Mouse (Mus musculus): ENCODE results near the gene Rplp2. TPM values are rescaled to one million over a fixed set of nuclear protein-coding genes. Genes with fewer than 3 reads are reported as not detected.

The Rplp2 gene
- polyA plus RNA-seq, 1 experiment from 2014 or later, result 845 TPM

- Histone ChIP-seq H3K36me3 (ENCODE audit: control insufficient read depth, insufficient read depth, low read length) (peaks cover 48% of the 10 kb centered on the region), H3K27me3 (replicated peaks; ENCODE audit: control insufficient read depth, insufficient read depth, low read length) (no peaks in the 10 kb centered on the region), H3K27ac (ENCODE audit: low read depth, low read length) (peak overlapping the region; percentile 55; the same call in 1 of the 2 replicates), H3K9me3 (replicated peaks; ENCODE audit: control insufficient read depth, low read length) (no peaks in the 10 kb centered on the region), H3K4me1 (ENCODE audit: control insufficient read depth, insufficient read depth, low read length) (peaks cover 8% of the 10 kb centered on the region), H3K4me2 (ENCODE audit: low read length) (peak overlapping the region; percentile 85), H3K9ac (ENCODE audit: low read length) (peak overlapping the region; percentile 79), H3K4me3 (ENCODE audit: low read depth, low read length) (peak overlapping the region; percentile 48)
- DNase-seq (ENCODE audit: low spot score), result no peak
- WGBS, result 61% methylated on average over 5 of the region's 5 CpGs
- ATAC-seq, result no peak
Measured at GRCm38 (mm10) chr7:141428701-141429100, 18.5 kb upstream of the Rplp2 start.

DNA sequence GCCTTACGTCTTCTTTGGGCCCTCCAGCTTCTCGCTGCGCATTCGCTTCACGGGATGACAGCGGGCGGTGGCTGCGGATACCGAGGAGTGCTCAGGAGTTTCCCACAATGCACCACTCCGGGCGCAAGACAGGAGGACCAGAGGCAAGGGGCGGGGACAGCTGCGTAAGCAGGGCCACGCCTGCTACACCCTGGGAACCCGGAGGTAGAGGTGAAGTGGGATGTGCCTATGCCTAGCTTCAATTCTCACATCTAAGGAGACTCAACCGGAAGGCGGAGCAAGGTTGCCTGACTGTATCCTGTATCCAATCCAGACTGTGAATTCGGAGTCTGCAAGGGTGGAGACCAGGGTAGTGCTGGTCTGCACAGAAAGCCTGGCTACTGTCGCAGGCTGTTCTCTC is 17.9 kb upstream of the Rplp2 start, which contains the start of gene Cend1:
Cend1 (minus strand) TSS at position 182 of the 400 bp plus-strand sequence.
- peak; percentile 91 for DNase-seq (ENCODE audit: low spot score)
- peaks cover 13% of the 10 kb centered on the region for H3K4me1 ChIP-seq (ENCODE audit: control insufficient read depth, insufficient read depth, low read length)
- peak within 1 kb of the TSS; percentile 85 for H3K4me2 ChIP-seq (ENCODE audit: low read length)
- H3K4me3 ChIP-seq (ENCODE audit: low read depth, low read length), result peak within 1 kb of the TSS; percentile 48
- peak within 1 kb of the TSS; percentile 79 for H3K9ac ChIP-seq (ENCODE audit: low read length)
- WGBS, result 1% methylated on average over 19 of the region's 19 CpGs
- H3K9me3 ChIP-seq (replicated peaks; ENCODE audit: control insufficient read depth, low read length), result no peaks in the 10 kb centered on the region
- no peaks in the 10 kb centered on the region for H3K27me3 ChIP-seq (replicated peaks; ENCODE audit: control insufficient read depth, insufficient read depth, low read length)
- H3K36me3 ChIP-seq (ENCODE audit: control insufficient read depth, insufficient read depth, low read length), result peaks cover 48% of the 10 kb centered on the region
- ATAC-seq, result peak; percentile 87
- H3K27ac ChIP-seq (ENCODE audit: low read depth, low read length), result peak within 1 kb of the TSS; percentile 55; the same call in 1 of the 2 replicates

DNA sequence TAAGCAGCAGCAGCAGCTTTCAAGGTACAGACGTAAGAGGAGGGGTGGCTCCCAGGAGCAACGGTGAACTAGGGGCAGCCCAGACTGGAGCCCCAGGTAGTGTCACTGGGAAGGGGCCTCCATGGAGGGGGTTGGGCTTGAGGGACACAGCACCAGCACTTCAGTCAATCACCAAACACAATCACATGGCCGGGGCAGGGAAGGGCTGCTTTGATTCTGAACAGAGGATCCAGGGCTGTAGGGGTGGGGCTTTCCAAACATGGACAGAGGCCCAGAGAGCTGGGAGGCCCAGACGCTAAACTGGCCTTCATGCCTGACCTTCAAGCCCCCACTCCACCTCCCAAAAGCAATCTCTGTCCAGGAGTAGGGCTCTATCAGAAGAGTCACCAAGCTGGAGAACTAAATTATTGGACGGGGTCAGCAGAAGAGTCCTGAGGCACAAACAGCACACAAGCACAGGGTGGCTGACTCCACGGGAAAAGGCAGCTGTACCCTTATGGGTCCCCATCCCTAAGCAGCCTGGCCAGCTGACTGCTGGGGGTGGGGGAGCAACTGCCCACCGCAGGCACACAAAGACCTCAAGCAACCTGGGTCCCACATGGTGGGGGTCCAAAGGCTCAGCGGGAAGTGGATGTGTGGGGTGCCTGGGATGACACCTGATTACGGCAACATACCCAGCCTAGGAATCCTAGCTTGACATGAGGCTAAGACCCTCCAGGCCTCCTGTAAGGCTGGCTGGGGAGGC is 17.2 kb upstream of the Rplp2 start:
- no peak for ATAC-seq
- WGBS, result 63% methylated on average over 9 of the region's 9 CpGs
- Histone ChIP-seq H3K27me3 (replicated peaks; ENCODE audit: control insufficient read depth, insufficient read depth, low read length) (no peaks in the 10 kb centered on the region), H3K36me3 (ENCODE audit: control insufficient read depth, insufficient read depth, low read length) (peaks cover 48% of the 10 kb centered on the region), H3K9ac (ENCODE audit: low read length) (no peak overlapping the region), H3K27ac (ENCODE audit: low read depth, low read length) (no peak overlapping the region), H3K4me2 (ENCODE audit: low read length) (peak overlapping the region; percentile 85), H3K9me3 (replicated peaks; ENCODE audit: control insufficient read depth, low read length) (no peaks in the 10 kb centered on the region), H3K4me1 (ENCODE audit: control insufficient read depth, insufficient read depth, low read length) (peaks cover 13% of the 10 kb centered on the region), H3K4me3 (ENCODE audit: low read depth, low read length) (peak overlapping the region; percentile 48; the same call in 1 of the 2 replicates)
- no peak for DNase-seq (ENCODE audit: low spot score)

- no peak for ATAC-seq
- 95% methylated on average over 9 of the region's 9 CpGs for WGBS
- no peak overlapping the region for H3K9ac ChIP-seq (ENCODE audit: low read length)
- no peak overlapping the region for H3K27ac ChIP-seq (ENCODE audit: low read depth, low read length)
- H3K36me3 ChIP-seq (ENCODE audit: control insufficient read depth, insufficient read depth, low read length), result peaks cover 48% of the 10 kb centered on the region
- H3K27me3 ChIP-seq (replicated peaks; ENCODE audit: control insufficient read depth, insufficient read depth, low read length), result no peaks in the 10 kb centered on the region
- H3K4me2 ChIP-seq (ENCODE audit: low read length), result no peak overlapping the region
- no peak for DNase-seq (ENCODE audit: low spot score)
- H3K4me3 ChIP-seq (ENCODE audit: low read depth, low read length), result no peak overlapping the region
- H3K4me1 ChIP-seq (ENCODE audit: control insufficient read depth, insufficient read depth, low read length), result peaks cover 17% of the 10 kb centered on the region
- H3K9me3 ChIP-seq (replicated peaks; ENCODE audit: control insufficient read depth, low read length), result no peaks in the 10 kb centered on the region
Measured at GRCm38 (mm10) chr7:141430585-141431240, 16.5 kb upstream of the Rplp2 start.

GRCm38 (mm10) chr7:141431434-141432185 is 15.6 kb upstream of the Rplp2 start:
- WGBS, result 93% methylated on average over 17 of the region's 19 CpGs
- DNase-seq (ENCODE audit: low spot score) (no peak), ATAC-seq (no peak)
- peaks cover 24% of the 10 kb centered on the region for H3K4me1 ChIP-seq (ENCODE audit: control insufficient read depth, insufficient read depth, low read length)
- H3K27me3 ChIP-seq (replicated peaks; ENCODE audit: control insufficient read depth, insufficient read depth, low read length), result no peaks in the 10 kb centered on the region
- H3K9ac ChIP-seq (ENCODE audit: low read length), result no peak overlapping the region
- H3K9me3 ChIP-seq (replicated peaks; ENCODE audit: control insufficient read depth, low read length), result no peaks in the 10 kb centered on the region
- H3K36me3 ChIP-seq (ENCODE audit: control insufficient read depth, insufficient read depth, low read length), result peaks cover 45% of the 10 kb centered on the region
- H3K4me3 ChIP-seq (ENCODE audit: low read depth, low read length), result no peak overlapping the region
- H3K27ac ChIP-seq (ENCODE audit: low read depth, low read length), result no peak overlapping the region
- no peak overlapping the region for H3K4me2 ChIP-seq (ENCODE audit: low read length)

- Histone ChIP-seq H3K9me3 (replicated peaks; ENCODE audit: control insufficient read depth, low read length) (no peaks in the 10 kb centered on the region), H3K27me3 (replicated peaks; ENCODE audit: control insufficient read depth, insufficient read depth, low read length) (no peaks in the 10 kb centered on the region), H3K27ac (ENCODE audit: low read depth, low read length) (no peak overlapping the region), H3K4me2 (ENCODE audit: low read length) (no peak overlapping the region), H3K4me3 (ENCODE audit: low read depth, low read length) (no peak overlapping the region), H3K9ac (ENCODE audit: low read length) (no peak overlapping the region), H3K36me3 (ENCODE audit: control insufficient read depth, insufficient read depth, low read length) (peaks cover 40% of the 10 kb centered on the region), H3K4me1 (ENCODE audit: control insufficient read depth, insufficient read depth, low read length) (peaks cover 24% of the 10 kb centered on the region)
- ATAC-seq (no peak), DNase-seq (ENCODE audit: low spot score) (no peak)
- 88% methylated on average over 8 of the region's 8 CpGs for WGBS
Measured at GRCm38 (mm10) chr7:141432186-141432611, 15.0 kb upstream of the Rplp2 start.

DNA sequence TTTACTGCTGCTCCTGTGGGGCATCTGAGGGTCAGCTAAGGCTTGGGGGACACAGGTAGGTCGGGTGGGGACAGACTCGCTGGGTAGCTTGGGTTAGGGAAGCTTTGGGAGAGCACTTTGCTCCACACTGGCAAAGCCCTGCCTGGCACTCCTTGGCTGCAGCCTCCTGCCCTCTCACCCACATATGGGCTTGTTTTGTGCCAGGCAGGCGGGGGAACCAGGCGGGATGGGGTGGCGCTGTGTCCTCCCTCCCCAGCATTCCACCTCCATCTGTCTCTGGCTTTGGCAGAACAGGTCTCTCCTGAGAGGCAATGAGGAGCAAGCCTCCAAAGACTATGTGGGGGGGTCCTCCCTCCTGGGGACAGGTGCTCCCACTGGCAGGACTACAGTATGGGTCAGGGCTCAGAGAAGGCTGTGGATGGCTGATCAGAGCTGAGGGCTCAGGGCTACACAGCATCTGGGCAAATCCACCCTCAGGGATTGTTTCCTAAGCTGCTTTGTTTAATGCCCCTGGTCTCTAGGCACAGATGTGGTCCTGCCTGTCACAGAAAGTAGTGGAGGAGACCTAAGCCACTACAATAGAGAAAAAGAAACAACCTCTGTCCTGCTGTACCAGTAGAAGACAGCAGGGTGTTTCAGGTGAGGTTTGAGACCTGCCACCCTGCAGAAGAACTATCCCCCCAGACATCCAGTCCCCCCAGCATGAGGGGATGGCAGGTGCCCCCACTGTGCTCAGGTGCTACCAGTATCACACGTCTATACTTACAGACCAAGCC is 14.2 kb upstream of the Rplp2 start:
- Histone ChIP-seq H3K4me3 (ENCODE audit: low read depth, low read length) (no peak overlapping the region), H3K27ac (ENCODE audit: low read depth, low read length) (0 out of 2 replicates have a peak overlapping the region, but pooled peaks have one; percentile 1), H3K36me3 (ENCODE audit: control insufficient read depth, insufficient read depth, low read length) (peaks cover 35% of the 10 kb centered on the region), H3K9ac (ENCODE audit: low read length) (0 out of 2 replicates have a peak overlapping the region, but pooled peaks have one; percentile 21), H3K9me3 (replicated peaks; ENCODE audit: control insufficient read depth, low read length) (no peaks in the 10 kb centered on the region), H3K4me1 (ENCODE audit: control insufficient read depth, insufficient read depth, low read length) (peaks cover 24% of the 10 kb centered on the region), H3K27me3 (replicated peaks; ENCODE audit: control insufficient read depth, insufficient read depth, low read length) (no peaks in the 10 kb centered on the region), H3K4me2 (ENCODE audit: low read length) (peak overlapping the region; percentile 96)
- DNase-seq (ENCODE audit: low spot score) (no peak), ATAC-seq (no peak)
- whole genome bisulfite sequencing, result 86% methylated on average over 6 of the region's 6 CpGs
